Mouse (Mus musculus): ENCODE data around the gene Pkib.

Pkib gene

DNA sequence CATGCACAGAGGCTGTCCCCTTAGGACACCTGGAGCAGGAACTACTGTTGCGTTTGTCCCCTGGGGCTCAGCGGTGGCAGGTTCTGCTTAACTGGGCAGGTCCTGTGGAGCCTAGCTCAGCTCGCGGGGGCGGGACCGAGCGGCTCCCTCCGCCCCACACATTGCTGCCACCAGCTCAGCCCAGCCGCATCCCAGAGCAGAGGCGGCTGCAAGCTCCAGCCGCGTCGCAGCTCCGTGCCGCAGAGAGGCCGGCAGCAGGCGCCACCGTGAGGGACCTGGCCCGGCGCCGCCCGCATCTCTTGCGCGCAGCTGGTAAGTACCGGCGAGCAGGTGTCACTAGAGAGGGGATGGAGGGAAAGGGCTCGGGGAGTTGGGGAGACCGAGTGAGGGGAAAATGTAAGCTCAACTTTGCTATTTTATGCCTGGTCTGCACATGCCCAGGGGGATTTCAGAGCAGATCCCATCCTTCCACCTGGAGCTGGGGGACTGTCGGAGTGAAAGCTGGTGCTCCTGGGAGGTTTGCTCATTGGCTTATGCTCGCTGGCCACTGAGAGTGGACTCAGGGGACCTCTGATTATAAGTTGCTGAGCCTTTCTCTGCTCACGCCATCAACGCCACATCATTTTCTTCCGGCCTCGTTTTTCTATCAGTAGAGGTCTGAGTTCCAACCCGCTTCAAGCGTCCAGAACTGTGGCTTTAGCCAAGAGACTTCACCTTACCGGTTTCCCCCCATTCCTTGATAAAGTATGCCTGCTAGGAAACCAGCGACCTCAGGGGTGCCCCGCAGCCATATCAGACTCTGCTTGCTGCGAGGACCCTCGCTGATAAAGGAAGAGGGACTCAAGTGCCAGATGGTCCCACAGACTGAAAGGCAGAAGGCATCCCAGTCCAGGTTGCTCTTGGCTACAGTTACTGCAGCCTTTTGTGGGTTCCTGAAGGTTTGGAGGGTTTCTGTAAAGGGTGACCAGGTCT is at the start of gene Pkib:
Gene Pkib, plus strand, starts transcription at position 86 of the 972 bp plus-strand sequence.
- in situ Hi-C loops (cut with MboI, MseI) = no loop called here

GRCm38 (mm10) chr10:57583927-57584326 is 47.9 kb upstream of the Pkib start:
- in situ Hi-C loops (cut with MboI, MseI) = no loop called here

DNA sequence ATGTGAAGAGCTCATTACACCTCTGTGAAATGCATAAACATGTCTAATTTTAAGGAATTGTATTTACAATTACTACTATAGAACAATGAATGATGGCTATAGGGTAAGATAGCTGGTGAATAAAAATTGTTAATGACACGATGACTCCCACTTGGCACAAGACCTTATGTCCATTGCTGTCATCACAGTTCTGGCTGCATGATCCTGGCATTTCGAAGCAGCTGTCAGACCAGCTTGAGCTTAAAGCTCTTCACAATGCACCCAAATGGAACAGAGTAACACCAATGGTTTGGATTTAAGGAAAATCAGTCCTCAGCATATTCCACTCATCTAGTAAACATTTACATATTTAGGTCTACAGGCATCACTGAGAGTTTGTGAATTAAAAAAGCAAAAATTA is 37.5 kb upstream of the Pkib start:
- in situ Hi-C loops (cut with MboI, MseI) = no loop called here

GRCm38 (mm10) chr10:57597172-57597571 is 34.6 kb upstream of the Pkib start:
- in situ Hi-C loops (cut with MboI, MseI) = no loop called here

DNA sequence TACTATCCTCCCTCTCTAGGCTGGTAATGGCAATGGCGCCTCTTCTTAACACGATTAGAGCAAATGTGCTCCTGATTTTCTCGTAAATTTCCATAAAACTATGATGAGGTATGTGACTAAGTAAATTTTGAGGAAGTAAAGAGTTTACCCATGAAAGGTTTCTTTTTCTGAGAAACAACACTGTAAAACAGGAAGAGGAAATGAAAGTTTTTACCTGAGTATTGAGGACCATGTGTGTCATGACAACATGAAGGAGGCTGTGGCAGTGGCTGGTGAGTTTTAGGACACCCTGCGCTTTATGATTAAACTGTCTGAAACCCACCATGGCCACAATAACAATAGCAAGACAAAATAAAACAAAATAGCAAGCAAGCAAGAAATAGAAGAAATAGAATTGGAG is 28.8 kb upstream of the Pkib start:
- in situ Hi-C loops (cut with MboI, MseI) = no loop called here

GRCm38 (mm10) chr10:57623311-57623710 is 8.5 kb upstream of the Pkib start:
- in situ Hi-C loops (cut with MboI, MseI) = loop anchor here (5.0 kb wide), 1 partner anchor 114 kb away; no protein-coding TSS in a partner anchor

GRCm38 (mm10) chr10:57627773-57628172 is 4.0 kb upstream of the Pkib start:
- in situ Hi-C loops (cut with MboI, MseI) = no loop called here

DNA sequence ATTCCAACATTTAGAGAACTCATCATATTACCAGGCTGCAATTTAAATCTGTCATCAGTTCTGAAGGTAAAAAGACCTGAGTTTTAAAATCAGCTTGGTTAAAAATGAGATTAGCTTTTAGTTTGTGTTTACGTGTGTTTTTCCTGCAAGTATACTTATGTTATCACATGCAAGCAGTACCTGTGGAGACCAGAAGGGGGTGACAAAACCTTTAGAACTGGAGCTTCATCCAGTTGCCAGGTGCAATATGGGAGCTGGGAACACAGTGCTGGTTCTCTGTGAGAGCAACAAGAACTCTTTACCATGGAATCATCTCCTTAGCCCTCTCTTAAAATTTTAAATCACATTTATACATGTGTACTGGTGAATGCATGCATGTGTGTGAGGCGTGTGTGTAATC is 1.2 kb upstream of the Pkib start:
- in situ Hi-C loops (cut with MboI, MseI) = no loop called here

- in situ Hi-C loops (cut with MboI, MseI) = no loop called here
Observed at GRCm38 (mm10) chr10:57632868-57633240, 1.1 kb downstream of the Pkib start.

- in situ Hi-C loops (cut with MboI, MseI) = no loop called here
Observed at GRCm38 (mm10) chr10:57636970-57637369, 5.2 kb downstream of the Pkib start.

DNA sequence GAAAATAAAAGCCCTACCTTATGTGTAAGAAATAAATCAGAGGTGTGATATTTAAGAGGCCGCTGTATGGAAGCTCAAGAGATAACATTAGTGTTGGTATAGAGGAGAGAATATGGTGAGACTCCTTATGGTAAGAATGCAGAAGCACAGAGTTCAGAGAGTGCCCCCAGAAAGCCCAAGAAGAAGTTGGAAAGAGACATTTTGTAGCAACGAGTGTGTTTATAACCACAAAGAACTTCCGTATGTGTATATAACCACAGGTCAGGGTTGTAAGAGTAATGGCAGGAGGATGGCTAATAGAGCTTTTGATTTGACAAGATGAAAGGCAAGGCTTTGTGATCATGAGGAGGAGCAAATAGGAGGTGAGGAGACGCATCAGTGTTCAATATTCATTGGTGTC is 6.5 kb downstream of the Pkib start:
- in situ Hi-C loops (cut with MboI, MseI) = no loop called here

GRCm38 (mm10) chr10:57639540-57639939 is 7.8 kb downstream of the Pkib start:
- in situ Hi-C loops (cut with MboI, MseI) = no loop called here

DNA sequence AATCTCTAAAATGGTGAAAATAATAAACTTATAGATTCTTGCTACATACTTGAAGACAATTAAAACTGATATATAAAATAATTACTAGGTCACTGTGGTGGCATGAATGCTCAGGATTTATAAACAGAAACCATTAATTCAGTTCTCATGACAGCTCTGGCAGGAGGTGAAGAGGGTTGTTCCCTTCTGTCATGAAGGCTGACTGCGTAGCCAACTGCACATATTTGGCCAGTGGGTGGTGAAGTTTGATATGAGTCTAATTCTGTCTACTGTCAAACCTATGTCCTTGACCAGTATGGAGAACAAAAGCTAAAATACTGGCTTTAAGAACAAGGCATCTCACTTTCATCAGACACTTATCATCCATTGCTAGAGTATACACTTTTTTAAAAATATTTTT is 21.5 kb downstream of the Pkib start:
- in situ Hi-C loops (cut with MboI, MseI) = no loop called here

- in situ Hi-C loops (cut with MboI, MseI) = no loop called here
Observed at GRCm38 (mm10) chr10:57660505-57660904, 28.7 kb downstream of the Pkib start.

DNA sequence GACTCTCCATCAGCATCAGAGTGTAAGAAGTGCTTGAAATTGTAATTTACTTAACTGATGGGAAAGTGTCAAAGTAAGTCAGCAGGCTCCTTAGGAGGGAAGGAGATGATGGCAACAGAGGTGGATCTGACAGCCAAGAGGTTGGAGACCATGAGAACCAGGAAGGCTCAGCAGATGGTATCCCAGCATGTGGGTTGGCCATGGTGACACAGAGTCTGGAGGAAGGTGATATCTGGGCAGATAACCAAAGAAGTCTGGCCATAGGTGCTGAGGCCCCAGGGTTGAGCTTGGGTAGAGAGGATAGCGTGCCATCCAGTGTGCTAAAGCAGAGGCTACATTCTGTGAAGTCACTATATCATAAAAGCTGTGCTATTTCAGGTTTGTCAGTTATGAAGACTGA is 32.0 kb downstream of the Pkib start:
- in situ Hi-C loops (cut with MboI, MseI) = no loop called here

GRCm38 (mm10) chr10:57664253-57664652 is 32.5 kb downstream of the Pkib start:
- in situ Hi-C loops (cut with MboI, MseI) = no loop called here

DNA sequence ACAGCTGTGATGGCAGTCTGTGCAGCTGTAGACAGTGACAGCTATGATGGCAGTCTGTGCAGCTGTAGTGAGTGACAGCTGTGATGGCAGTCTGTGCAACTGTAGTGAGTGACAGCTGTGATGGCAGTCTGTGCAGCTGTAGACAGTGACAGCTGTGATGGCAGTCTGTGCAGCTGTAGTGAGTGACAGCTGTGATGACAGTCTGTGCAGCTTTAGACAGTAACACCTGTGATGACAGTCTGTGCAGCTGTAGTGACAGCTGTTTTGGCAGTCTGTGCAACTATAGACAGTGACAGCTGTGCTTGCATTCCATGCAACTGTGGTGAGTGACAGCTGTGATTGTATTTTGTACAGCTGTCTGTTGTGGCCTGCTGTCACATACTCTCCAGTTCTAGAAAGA is 44.0 kb downstream of the Pkib start:
- in situ Hi-C loops (cut with MboI, MseI) = no loop called here

DNA sequence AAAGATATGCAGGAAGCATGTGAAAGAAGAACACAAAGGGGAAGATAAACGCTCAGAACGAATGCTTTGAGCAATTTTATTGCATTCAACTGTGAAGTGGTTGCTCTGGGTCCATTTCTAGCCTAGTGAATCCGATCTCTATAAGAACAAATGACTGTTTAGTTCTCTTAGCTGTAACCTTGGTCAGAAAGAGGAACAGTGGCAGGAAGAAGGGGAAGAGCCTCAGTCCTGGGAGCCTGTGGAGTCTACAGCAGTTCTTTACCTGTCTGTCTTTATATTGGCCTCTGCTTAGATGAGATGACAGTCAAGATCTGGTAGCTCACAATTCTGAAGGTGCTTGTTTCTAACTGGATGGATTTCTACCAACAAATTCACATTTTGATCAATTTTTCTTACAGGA is 56.2 kb downstream of the Pkib start:
- in situ Hi-C loops (cut with MboI, MseI) = no loop called here

GRCm38 (mm10) chr10:57690161-57690560 is 58.4 kb downstream of the Pkib start:
- in situ Hi-C loops (cut with MboI, MseI) = no loop called here

DNA sequence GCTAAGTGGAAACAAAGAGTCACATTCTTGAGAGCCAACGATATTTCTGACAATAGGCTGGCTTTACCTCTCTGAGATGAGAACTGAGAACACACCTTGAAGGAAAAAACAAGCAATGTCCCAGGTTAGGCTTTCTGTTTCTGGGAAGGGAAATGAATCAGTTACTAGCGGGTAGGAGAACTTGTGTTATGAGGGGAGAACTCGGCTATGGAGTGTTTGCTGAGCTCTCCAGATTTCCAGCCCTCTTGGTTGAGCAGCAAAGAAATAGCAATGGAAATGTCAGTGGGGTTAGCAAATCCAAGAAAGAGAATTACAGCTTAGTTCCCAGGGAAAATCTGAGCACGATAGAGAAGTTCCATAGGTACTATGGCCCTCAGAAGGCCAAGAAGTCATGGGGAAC is 70.5 kb downstream of the Pkib start:
- in situ Hi-C loops (cut with MboI, MseI) = loop anchor here (25.0 kb wide), 1 partner anchor 510 kb away; the partner anchor contains the start of gene AW822073

DNA sequence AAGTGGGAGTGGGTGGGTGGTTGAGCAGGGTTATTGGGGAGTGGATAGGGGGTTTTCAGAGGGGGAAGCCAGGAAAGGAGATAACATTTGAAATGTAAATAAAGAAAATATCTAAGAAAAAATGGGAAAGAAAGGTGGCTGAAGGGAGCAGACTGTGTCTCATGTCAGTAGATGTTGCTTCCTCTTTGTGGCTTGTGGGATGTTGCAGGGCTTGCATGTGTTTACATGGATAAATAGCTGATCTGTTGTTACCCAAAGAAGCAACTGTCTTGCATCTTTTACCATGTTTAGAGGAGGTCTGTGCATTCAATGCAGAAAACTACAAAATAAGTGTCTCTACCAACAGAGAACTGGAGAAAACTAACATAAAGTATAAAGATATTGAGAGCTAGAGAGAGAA is 89.3 kb downstream of the Pkib start:
- in situ Hi-C loops (cut with MboI, MseI) = loop anchor here (25.0 kb wide), 1 partner anchor 491 kb away; the partner anchor contains the start of gene AW822073

- in situ Hi-C loops (cut with MboI, MseI) = loop anchor here (25.0 kb wide), 1 partner anchor 490 kb away; the partner anchor contains the start of gene AW822073
Observed at GRCm38 (mm10) chr10:57722363-57722762, 90.6 kb downstream of the Pkib start.

DNA sequence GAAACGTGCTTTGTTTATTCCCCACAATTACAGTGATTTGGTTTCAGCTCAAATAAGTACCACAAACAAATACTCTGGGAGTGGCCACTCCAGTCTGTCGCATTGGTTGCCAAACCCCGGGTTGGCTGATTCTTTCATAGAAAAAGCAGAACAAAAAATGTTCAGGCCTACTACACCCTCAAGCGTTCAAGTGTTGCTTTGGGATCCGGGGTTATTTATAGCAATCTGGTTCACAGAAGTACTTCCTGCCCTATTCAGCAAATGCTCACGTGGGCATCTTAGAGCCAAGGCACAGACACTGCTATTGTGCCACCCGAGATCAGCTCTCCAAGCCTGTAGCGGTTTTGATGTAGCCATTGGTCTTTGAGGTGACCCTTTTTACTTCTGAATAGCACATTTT is 95.9 kb downstream of the Pkib start:
- in situ Hi-C loops (cut with MboI, MseI) = no loop called here
